Mouse (Mus musculus) adrenal gland, postnatal 25 days (tissue): ENCODE measurements around the gene Ano10. TPM values are rescaled to one million over a fixed set of nuclear protein-coding genes. Genes with fewer than 3 reads are reported as not detected.
"Not testable (repeated sequence)": the region's sequence is repeated elsewhere in the genome, so short reads cannot be mapped to it uniquely, and the experiment has no call there.

ENCODE experiments used
- DNase-seq: peaks from one replicate; pipeline ENCODE4 v3.0.0; 2021; ENCODE audit warnings: mixed read lengths
- long read RNA-seq: library from polyadenylated mRNA; stranded (forward); transcript quantifications from one replicate; pipeline ENCODE4 v2.0.0, GENCODE M21; 2021
- total RNA-seq: library from RNA; stranded (reverse); gene quantifications from 2 replicates; pipeline ENCODE4 v1.2.3, GENCODE M21; 2021

Gene Ano10
- total RNA-seq: 82.0 and 86.6 TPM in 2 replicates
- long read RNA-seq, transcript Ano10-201 (13 exons, 2,653 nt): major isoform, 42 of 57 reads
- long read RNA-seq, partial matches to known transcripts: 10 of 57 reads
- long read RNA-seq, other reads (novel, unspliced or antisense): 4 of 57 reads

GRCm38 (mm10) chr9:122294242-122294881 lies at the start of gene Ano10:
Gene Ano10 (minus strand): TSS chr9:122294423.
- peak; percentile 97 for DNase-seq

DNA sequence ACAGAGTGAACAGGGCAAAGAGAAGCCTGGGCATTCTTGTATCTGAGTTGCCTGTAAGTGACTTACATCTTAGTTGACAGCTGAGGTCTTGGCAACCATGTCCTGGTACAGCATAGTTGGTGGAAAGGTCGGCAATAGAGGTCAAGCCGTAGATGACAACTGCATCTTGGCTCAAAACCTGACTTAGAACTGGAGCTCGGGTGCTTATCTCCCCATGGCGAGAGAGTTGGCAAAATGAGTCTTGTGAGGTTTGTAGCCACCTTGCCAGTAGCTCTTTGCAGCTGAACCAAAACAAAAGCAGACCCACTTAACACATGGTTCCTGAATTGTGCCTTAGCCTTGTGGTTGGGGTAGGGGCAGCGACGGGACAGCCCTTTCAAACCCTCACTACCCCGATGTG lies 49.2 kb upstream of the Ano10 start:
- DNase-seq: no peak

DNA sequence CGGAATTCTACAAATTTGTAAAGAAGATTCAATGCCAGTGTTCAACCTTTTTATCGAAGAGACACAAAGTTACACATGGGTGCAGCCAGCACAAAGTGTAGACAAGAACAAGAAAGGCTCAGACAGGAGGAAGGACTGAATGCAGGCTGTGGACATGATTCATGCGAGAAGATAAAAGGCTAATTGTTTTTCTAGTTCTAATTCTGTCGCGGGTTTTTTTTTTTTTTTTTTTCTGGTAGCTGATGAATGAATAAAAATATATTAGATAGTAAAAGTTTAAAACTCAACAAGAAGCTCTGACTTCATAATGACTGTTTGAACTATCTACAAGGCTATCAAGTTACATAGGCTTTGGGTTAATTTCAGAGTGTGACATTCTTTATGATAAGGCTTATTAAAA lies 45.7 kb upstream of the Ano10 start:
- no peak for DNase-seq

DNA sequence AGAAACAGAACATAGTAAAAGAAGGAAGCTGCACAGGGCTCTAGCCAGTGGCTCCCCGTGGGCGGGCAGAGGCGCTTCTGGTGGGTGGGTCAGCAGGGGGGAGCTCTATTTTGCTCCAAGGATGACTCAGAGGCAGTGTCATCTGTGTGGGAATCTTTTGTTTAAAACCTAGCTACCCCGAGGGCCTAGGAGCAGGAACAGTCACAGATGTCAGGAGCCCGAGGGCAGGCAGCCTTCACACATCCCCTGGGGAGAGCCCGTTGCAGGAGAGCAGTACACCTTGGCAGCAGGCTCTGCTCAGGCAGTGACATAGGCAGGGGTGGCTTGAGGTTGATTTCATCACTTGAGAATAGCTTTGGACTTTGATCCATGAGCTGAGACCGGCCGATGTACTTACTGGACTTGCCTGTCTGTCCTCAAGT lies 43.3 kb upstream of the Ano10 start:
- DNase-seq: no peak

- DNase-seq: no peak
Observed at GRCm38 (mm10) chr9:122336677-122337076, 42.5 kb upstream of the Ano10 start.

- no peak for DNase-seq
Observed at GRCm38 (mm10) chr9:122328199-122328598, 34.0 kb upstream of the Ano10 start.

DNA sequence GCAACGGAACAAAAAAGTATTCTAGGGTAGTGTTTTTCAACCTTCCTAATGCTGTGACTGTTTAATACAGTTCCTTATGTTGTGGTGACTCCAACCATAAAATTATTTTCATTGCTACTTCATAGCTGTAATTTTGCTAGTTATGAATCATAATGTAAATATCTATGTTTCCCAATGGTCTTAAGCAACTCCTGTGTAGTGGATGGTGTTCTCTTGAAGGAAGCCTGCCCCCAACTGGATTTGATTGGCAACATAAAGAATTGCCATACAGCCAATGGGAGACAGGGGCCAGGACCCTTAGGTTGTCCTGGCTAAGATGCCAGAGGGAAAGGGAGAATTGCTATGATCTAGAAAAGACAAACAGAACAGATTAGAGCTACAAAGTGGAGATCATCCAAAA lies 31.8 kb upstream of the Ano10 start:
- no peak for DNase-seq

- DNase-seq: no peak
Observed at GRCm38 (mm10) chr9:122322356-122322755, 28.1 kb upstream of the Ano10 start.

DNA sequence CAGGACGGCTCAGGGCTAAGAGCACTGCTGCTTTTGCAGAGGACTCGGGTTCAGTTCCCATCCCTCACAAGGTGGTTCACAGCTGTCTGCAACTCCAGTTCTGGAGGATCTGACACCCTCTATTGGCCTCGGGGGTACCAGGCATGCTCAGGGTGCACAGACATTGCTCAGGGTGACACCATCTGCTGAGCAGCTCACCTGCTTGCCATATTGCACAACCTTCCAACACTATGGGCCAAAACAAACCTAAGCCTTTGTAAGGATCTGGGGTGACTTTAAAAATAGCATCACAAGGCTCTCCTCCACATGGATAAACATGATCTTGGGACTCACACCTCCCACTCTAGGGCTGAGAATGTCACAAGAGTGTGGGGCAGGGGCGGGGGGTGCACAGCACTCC lies 26.4 kb upstream of the Ano10 start:
- DNase-seq: no peak

DNA sequence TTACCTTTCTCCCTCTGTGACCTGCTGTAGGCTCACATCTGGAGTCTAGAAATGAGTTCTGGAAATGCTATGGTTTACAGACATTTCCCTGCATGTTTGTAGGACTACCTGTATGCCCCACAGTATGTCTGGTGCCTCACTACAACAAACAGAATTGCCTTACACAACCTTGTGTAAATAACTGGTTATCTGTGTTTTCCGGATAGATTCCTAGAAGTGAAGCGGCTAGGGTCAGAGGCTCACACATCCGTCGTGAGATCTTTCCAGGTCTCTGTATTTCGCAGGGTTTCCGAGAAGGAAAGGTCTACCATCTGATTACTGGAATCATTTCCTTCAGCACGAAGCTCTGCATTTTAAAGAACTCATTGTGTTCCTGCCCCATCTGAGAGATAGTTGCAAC lies 22.3 kb upstream of the Ano10 start:
- no peak for DNase-seq

DNA sequence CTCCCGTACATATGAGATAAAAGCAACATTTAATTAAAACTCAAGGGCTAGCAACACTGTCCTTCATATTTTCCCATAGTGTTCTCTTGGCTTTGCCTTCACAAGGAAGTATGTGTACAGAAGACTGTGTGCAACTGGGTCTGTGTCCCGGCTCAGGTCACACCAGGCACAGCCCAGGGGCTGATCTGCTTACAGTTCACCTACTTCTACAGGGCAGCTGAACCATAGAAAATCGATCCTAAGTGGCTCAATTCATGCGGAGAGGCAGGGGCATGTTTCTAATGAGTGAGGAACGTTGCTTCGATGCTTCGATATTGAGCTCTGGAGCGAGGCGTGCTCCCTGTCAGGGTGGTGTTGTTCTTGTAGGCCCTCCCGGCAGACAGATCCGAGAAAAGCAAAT lies 21.3 kb upstream of the Ano10 start:
- no peak for DNase-seq

DNA sequence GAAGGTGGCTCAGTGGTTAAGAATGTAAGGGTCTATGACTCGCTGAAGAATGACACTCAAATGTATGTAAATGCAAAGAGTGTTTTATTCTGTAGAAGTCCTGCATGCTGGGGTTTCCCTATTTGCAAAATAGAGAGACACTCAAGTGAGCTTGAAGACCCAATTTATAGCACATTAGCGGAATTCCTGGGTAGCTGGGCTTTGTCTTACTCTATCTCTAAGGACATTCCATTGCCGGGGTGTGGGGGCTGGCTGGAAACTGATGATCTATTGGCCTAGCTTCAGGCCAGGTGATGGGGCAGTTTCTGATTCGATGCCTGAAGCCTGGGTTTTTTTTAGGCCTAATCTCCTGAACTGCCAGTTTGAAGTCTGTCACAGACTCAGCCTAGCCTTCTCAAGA lies 20.7 kb upstream of the Ano10 start:
- DNase-seq: no peak

DNA sequence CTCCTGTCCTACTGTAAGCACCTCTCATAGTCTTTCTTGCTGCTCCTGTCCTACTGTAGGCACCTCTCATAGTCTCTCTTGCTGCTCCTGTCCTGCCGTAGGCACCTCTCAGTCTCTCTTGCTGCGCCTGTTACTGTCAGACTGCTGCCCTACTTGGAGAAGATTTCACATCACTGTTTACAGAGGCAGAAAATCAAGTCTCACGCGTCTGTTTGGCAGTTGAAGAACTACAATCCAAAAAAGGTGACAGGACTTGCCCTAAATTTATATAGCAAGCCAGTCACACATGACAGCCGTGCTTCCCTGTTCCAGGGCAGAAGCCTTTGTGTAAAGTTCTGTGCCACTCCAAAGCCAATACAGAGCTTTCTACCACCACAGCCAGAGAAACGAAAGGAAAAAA lies 20.2 kb upstream of the Ano10 start:
- DNase-seq: no peak

- not testable (repeated sequence) for DNase-seq
Observed at GRCm38 (mm10) chr9:122313128-122313527, 18.9 kb upstream of the Ano10 start.

GRCm38 (mm10) chr9:122312296-122312990 lies 18.2 kb upstream of the Ano10 start:
- DNase-seq: no peak

- peak; percentile 41 for DNase-seq
Observed at GRCm38 (mm10) chr9:122311051-122311760, 17.0 kb upstream of the Ano10 start.

DNA sequence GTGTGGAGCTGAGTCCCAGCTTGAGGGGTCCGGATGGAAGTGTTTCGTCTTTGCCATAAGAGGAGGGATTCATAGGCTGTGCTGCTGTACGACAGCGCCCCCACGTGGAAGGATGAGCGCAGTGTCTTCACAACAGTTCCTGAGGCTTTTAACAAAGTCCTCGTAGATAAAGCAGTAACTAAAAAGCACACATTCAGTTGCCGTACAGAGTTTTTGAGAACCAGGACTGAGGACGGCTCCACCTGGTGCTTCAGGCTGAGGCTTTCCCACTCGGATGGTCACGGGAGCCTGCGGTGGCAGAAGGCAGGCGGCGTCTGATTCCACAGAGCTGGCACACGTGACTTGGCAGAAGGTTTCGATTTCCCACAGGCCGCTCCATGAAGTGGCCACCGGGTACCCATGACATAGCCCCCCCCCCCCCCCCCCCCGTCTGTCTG lies 16.4 kb upstream of the Ano10 start:
- peak; percentile 87 for DNase-seq

DNA sequence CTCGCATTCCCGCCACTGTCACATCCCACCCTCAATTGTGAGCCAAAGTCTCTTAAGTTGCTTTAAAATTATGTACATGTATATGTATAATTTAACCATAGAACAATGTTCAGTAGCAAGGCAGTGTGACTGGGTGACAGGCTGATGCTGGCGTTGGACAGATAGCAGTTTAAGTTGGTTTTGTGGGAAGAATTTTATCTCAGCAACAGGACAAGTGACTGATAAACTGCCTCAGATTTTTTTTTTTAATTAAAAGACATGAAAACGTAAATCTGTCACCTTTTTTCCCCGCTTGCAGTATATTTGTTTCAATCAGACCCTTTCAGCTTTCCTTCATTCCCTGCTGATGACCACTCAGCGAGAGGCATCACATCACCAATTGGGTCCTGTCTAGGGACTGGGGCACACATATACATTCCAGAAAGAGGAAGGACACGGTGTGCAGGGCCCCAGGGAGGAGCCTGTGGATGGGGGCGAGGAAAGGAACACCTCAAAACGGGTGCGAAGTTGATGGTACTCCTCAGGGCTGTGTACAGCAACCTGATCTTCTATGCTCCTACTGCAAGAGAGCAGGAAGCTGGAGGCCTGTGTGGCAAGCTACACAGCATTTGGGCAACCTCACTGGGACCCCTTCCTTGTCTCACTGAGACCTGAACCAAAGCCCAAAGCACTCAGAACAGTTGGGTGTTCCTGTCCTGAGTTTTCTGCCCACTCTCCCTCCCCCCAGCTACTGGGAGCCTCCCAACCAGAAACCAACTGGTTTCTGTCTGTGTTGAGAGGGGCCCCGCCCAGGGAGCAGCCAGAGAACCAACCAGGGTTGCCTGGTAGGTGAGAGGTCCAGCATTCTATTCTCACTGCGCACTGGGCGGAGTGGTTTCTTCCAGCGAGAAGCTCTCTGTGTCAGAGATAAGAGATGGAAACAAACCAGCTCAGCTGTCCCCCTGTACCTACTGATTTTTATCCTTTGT lies 15.1 kb upstream of the Ano10 start:
- peak; percentile 46 for DNase-seq

DNA sequence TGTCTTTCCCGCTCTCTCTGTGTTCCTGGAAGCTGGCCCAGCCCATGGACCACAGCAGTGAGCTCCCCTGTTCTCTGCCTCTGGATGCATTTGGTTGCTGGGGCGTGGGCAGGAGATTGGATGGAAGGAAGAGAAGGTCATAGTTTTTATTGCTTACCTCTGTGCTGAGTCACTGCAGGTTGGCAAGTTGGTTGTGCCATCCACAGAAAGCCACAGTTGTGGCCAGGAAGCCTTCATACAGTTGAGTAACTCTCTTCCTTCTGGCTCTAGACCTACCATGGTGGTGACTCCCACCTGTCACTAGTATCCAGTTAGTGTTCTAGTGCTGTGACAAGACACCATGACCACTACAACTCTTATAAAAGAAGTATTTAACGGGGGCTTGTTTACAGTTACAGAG lies 11.1 kb upstream of the Ano10 start:
- no peak for DNase-seq

DNA sequence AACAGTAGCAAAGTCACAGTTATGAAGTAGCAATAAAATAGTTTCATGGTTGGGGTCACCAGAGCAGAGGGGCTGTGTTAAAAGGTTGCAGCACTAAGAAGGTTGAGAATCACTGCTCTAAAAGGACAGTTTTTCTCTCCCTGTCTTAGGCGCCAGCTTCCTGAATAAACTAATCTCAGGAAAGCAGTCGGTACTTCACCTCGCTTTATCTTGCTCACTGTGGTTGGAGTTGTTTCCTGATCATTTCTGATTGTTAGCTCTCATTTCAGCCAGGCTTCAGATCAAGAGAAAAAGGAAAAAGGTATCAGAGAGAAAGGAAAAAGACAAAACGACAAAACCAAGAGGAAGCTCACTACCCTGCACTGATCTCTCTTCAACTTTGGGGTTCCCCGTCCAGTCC lies 1.9 kb upstream of the Ano10 start:
- DNase-seq: no peak

GRCm38 (mm10) chr9:122295396-122295795 lies 1.2 kb upstream of the Ano10 start:
- no peak for DNase-seq

DNA sequence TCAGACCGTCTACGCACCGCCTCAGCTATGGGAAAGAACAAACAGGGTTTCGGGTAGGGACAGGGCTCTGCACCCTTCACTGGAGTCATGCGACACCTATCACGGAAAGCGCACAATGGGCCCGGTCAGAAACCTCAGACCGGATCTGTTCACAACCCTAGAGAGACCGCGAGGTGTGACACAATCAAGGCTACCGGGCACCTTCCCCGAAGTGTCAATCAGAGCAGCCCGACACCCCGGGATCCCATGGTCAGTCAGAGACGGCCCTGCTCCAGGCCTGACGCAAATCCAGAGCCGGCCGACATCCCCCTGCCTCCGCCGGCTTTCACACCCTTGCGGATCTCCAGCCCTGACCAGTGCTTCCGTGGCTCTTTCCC lies 370 bp downstream of the Ano10 start:
- no peak for DNase-seq
